Mouse (Mus musculus) kidney, adult 11 months (tissue): ENCODE measurements around the gene Dctn2.
"Not testable (repeated sequence)": the region's sequence is repeated elsewhere in the genome, so short reads cannot be mapped to it uniquely, and the experiment has no call there.

Experiments
- DNase-seq: peaks from one replicate; pipeline ENCODE4 v3.0.0; 2022

Dctn2 gene

DNA sequence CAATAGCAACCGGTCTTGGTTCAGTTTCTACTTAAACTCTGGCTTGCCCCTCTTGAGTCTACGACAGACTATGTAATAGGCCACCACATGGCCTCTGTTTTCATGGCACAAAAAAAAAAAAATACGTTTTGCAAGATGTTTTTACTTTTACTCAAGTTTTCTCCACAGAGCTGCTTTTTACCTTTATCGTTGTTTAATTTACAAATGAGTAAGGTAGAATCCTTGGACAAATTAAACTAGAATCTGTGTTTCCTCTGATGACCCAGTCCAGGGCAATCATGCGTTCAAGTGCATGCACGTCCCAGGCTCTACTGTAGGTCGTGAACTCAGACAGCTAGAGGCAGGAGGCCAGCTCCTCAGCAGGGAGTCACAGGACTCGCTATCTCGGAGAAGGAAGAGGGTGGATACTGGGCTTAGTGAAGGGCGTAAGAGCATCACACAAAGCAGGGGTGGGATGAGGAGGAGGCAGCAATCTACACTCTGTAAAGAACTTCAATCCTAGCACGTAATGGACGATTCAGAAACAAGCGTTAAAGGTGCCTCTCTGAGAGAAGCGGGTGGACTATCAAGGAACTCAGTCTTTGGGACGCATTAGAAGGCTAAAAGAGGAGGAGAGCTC lies 23.5 kb downstream of the Dctn2 start:
- DNase-seq = peak; percentile 85

DNA sequence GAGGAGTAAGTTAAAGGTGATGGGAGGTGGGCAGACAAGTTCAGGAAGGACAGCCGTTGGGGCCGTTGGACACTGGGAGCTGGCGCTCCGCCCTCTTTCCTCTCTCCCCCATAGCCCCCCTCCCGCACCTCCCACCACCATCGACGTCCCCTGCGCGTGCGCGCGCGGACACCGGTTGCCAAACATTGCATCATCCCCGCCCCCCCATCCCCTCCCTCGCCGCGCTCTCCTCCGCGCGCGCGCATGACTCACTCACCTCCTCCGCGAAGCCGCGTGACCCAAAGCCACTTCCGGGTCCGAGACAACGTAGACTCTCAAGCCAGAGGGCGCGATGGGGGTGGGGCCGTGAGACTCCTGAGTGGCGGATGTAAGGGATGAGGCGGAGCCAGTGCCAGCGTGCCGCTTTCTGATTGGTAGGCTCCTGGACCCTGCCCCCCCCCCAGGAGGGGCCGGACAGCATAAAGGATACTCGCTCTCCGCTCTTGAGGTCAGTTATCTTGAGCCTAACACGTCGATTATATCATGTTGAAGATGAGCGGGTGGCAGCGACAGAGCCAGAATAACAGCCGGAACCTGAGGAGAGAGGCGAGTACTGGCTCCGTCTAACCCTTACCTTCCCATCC lies 24.2 kb downstream of the Dctn2 start:
- peak; percentile 100 for DNase-seq

DNA sequence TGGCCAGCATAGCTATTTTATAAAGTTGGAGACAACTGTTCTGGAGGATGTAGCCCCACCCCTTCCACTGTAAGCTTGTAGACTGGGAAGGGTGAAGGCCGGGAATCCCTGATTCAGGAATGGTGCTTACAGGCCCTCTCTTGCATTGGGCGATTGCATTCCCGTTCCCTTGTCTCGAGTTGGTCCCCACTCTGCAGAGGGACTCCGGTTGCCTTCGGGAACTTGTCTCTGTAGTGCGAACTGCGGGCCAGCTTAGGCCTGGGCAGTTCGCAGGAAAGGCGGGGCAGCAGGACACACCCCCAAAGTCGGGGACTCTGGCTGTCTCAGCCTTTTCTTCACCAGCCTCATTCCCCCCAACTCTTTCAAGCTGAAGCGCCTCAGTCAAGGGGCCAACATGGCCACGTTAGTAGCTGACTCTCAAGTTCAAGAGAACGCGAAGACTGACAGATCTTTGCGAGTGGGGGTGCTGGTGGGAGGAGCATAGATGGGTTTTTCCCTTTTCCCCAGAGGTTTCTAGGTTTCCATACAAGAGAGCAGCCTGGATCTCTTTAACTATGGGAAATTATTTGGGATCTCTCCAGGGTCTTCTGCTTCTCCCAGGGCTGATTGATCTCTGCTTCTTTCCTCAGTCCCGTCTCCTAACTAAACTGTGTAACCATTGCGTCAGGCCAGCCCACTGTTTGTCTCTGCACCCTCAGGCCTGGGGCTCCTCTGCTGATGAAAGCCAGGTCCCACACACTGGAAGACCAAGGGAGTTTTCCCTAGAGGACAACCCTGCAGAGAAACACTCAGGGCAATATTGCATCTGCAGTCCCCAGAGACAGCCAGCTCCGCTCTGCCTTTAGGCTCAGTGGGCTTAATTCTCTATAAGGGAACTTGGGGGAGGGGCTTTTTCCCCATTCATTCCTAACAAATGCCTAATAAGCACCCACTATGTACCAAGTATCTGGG lies 25.0 kb downstream of the Dctn2 start:
- DNase-seq = no peak

GRCm38 (mm10) chr10:127291881-127292638 lies 25.9 kb downstream of the Dctn2 start:
- no peak for DNase-seq

GRCm38 (mm10) chr10:127292987-127293538 lies 26.9 kb downstream of the Dctn2 start:
- DNase-seq = peak; percentile 40

DNA sequence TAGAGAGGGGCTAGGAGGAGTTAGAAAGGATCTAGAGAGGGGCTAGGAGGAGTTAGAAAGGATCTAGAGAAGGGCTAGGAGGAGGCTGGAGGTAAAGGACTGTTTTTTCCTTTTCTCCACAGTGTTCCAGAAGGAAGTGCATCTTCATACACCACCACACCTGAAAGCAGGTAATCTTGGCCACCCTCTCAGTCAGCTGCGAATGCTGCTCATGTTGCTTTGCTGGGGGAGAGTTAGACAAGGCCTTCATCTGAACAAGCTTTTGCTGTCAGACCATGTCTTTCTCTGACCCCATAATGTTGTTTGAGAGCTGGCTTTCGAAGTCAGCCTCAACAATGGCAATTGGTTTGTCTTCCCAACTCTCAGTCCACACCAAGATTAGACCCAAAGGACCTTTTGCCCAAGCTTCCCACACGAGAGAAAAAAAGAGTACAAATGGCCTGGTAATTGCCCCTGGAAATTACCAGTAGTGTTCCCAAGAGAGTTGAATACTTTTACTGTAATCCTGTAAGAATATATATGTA lies 27.5 kb downstream of the Dctn2 start:
- no peak for DNase-seq

- DNase-seq = peak; percentile 25
Observed at GRCm38 (mm10) chr10:127294895-127295510, 28.8 kb downstream of the Dctn2 start.

GRCm38 (mm10) chr10:127295986-127296794 lies 30.0 kb downstream of the Dctn2 start:
- DNase-seq = no peak

DNA sequence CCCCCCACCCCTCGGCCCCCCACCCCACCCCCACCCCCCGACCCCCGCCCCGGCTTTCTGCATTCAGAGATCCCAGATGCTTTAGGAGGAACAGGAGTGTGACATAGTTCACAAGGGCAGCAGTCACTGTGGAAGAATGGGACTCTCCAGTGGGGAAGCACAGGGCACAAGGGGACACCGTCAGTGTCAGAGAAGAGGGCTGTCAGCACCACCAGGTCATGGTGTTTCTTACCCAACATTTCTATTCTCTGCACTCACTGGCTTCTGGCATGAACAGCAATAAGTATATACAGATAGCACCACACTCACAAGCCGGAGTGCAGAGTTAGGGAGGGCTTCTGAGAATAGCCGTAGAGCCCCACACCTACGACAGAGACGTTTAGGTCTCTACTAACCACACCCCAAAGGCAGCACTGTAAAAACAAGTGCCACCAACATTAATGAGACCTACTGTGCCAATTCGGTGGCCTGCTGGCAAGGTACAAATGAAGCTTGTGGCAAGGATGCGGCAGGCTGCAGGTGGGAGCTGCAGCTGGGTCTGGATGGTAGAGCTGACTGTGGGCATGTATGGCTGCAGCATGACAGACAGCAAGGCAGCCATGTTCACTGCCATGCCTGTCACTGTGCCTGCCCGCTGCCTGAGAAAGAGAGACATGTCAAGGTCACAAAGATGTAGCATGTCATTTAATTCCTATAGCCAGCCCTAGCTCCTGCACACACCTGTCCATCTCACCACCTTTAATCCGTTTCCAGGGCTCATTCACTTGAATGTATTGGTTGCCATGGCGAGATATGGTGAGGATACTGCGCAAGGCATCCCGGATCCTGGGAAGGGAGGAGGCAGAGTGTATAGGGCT lies 31.1 kb downstream of the Dctn2 start:
- DNase-seq = no peak

- DNase-seq = no peak
Observed at GRCm38 (mm10) chr10:127300361-127300760, 34.2 kb downstream of the Dctn2 start.

- DNase-seq = no peak
Observed at GRCm38 (mm10) chr10:127303136-127303535, 37.0 kb downstream of the Dctn2 start.

- not testable (repeated sequence) for DNase-seq
Observed at GRCm38 (mm10) chr10:127309167-127309566, 43.0 kb downstream of the Dctn2 start.

GRCm38 (mm10) chr10:127310523-127311475 lies 44.6 kb downstream of the Dctn2 start:
- DNase-seq = no peak

GRCm38 (mm10) chr10:127311476-127312355 lies 45.5 kb downstream of the Dctn2 start, which contains the start of gene Mars:
Gene Mars, minus strand, starts transcription at chr10:127311786.
- peak; percentile 96 for DNase-seq

GRCm38 (mm10) chr10:127312356-127312676 lies 46.1 kb downstream of the Dctn2 start:
- peak; percentile 82 for DNase-seq

DNA sequence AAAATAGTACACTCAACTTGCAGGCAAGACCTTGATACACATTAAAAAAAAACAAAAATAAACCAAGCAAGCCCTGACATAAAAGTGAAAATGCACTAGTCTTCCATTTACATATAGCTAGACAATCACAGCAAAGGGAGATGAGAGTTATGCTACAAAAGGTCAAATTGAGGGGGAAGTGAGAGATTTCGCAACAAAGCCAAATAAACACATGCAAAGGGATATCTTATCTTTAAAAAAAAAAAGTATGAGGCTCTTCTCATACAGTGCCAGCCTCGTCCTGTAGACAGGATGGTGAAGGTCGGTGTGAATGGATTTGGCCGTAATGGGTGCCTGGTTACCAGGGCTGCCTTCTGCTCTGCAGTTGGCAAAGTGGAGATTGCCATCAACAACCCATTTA lies 46.7 kb downstream of the Dctn2 start:
- DNase-seq = no peak

GRCm38 (mm10) chr10:127313516-127313915 lies 47.3 kb downstream of the Dctn2 start:
- DNase-seq = not testable (repeated sequence)

GRCm38 (mm10) chr10:127314950-127315349 lies 48.8 kb downstream of the Dctn2 start:
- not testable (repeated sequence) for DNase-seq
